ENCODE assay signal across 32 mouse cellular contexts in genomic region chr9:4601788-4602187, GRCm38 (mm10).
"Had no signal": no experiment of that assay in that cellular context is flagged by ENCODE, and none has a peak within 500 bp of the region (broad histone marks: within the 10 kb centered on the region; RNA-seq: fewer than 3 reads in every experiment).

No protein-coding gene starts in this region.

- H3K4me2 ChIP-seq: heart, embryonic 11.5 days; heart, embryonic 12.5 days; heart, embryonic 13.5 days; heart, embryonic 15.5 days; hindbrain, embryonic 12.5 days; hindbrain, embryonic 13.5 days; hindbrain, embryonic 14.5 days; hindbrain, embryonic 15.5 days; intestine, embryonic 15.5 days had no signal

- H3K4me1 ChIP-seq: heart, embryonic 10.5 days; heart, embryonic 12.5 days; heart, embryonic 13.5 days; heart, embryonic 15.5 days; hindbrain, embryonic 10.5 days; hindbrain, embryonic 12.5 days; hindbrain, embryonic 13.5 days; hindbrain, embryonic 15.5 days; intestine, embryonic 15.5 days had no signal

- ATAC-seq: hindbrain, embryonic 16.5 days; hindbrain, postnatal 0 days; inflammation-experienced regulatory T-cells, adult 6 months; intestine, embryonic 15.5 days; intestine, embryonic 16.5 days; intestine, postnatal 0 days had no signal

- DNase-seq: heart, adult 2 months; heart, postnatal 10 days; heart, postnatal 14 days; heart, postnatal 36 days; heart, postnatal 4 days; kidney, adult 18-20 months; kidney, adult 2 months; kidney, adult 8-10 months; kidney, adult 9 months; kidney, postnatal 25 days; kidney, postnatal 36 days; kidney, postnatal 4 days; layer of hippocampus, adult 9-11 months; layer of hippocampus, postnatal 36 days had no signal

- H3K27ac ChIP-seq: heart, adult 2 months; heart, embryonic 10.5 days; heart, embryonic 13.5 days; heart, embryonic 15.5 days; hindbrain, embryonic 10.5 days; hindbrain, embryonic 12.5 days; hindbrain, embryonic 13.5 days; hindbrain, embryonic 14.5 days; hindbrain, embryonic 15.5 days; hindbrain, postnatal 0 days; intestine, embryonic 15.5 days; layer of hippocampus, adult 2 months; left cerebral cortex, adult 2 months had no signal

- H3K9ac ChIP-seq: heart, embryonic 12.5 days; heart, embryonic 13.5 days; heart, embryonic 15.5 days; hindbrain, embryonic 12.5 days; hindbrain, embryonic 13.5 days; hindbrain, embryonic 14.5 days; hindbrain, embryonic 15.5 days; intestine, embryonic 15.5 days had no signal

- H3K4me3 ChIP-seq: heart, adult 2 months; heart, embryonic 10.5 days; heart, embryonic 12.5 days; heart, embryonic 13.5 days; heart, embryonic 15.5 days; hindbrain, embryonic 10.5 days; hindbrain, embryonic 12.5 days; hindbrain, embryonic 13.5 days; hindbrain, embryonic 15.5 days; intestine, embryonic 15.5 days; layer of hippocampus, adult 2 months; left cerebral cortex, adult 2 months had no signal

- H3K27me3 ChIP-seq: heart, embryonic 12.5 days; heart, embryonic 13.5 days; heart, embryonic 15.5 days; hindbrain, embryonic 12.5 days; hindbrain, embryonic 13.5 days; hindbrain, embryonic 15.5 days; intestine, embryonic 15.5 days had no signal

- H3K9me3 ChIP-seq: heart, embryonic 10.5 days; heart, embryonic 12.5 days; heart, embryonic 13.5 days; heart, embryonic 15.5 days; hindbrain, embryonic 10.5 days; hindbrain, embryonic 12.5 days; hindbrain, embryonic 13.5 days; hindbrain, embryonic 15.5 days; intestine, embryonic 15.5 days had no signal

- H3K36me3 ChIP-seq: heart, embryonic 10.5 days; heart, embryonic 12.5 days; heart, embryonic 13.5 days; heart, embryonic 15.5 days; hindbrain, embryonic 10.5 days; hindbrain, embryonic 12.5 days; hindbrain, embryonic 13.5 days; hindbrain, embryonic 15.5 days; intestine, embryonic 15.5 days had no signal
